Mouse (Mus musculus) heart, postnatal 25 days (tissue): ENCODE measurements around the gene Ttc27. TPM values are rescaled to one million over a fixed set of nuclear protein-coding genes. Genes with fewer than 3 reads are reported as not detected.

ENCODE experiments used
- DNase-seq: peaks from one replicate; pipeline ENCODE4 v3.0.0; 2022; ENCODE audit warnings: low spot score
- intact Hi-C: fragments of 180-260 bp; cut with DNase I; formaldehyde crosslinking; loops from one replicate; pipeline ENCODE4 v1.15.1; 2025
- total RNA-seq, 2 experiments: library from RNA; stranded (reverse); gene quantifications; 2 replicates each; pipeline ENCODE4 v1.2.3; 2021

The Ttc27 gene
- total RNA-seq, 2 experiments from 2014 or later: 13.6 to 15.7 TPM

DNA sequence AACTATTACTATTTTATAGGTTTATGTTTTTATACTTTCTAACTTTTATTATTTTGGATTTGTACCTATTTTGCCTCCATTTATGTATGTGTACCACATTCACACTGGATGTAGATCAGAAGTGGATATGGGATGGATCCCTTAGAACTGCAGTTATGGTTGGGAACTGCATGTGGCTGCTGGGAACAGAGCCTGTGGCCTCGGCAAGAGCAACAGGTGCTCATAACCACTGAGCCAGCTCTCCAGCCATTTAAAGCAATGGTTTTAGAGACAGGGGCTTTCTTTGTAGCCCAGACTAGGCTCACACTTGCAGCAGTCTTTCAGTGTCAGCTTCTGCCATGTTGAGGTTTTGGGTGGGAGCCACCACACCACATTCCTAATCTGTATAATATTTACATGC, 32.1 kb downstream of the Ttc27 start:
- intact Hi-C loops: no loop called here
- DNase-seq: no peak

- intact Hi-C loops: no loop called here
- DNase-seq: no peak
Observed at GRCm38 (mm10) chr17:74751026-74751425, 33.5 kb downstream of the Ttc27 start.

DNA sequence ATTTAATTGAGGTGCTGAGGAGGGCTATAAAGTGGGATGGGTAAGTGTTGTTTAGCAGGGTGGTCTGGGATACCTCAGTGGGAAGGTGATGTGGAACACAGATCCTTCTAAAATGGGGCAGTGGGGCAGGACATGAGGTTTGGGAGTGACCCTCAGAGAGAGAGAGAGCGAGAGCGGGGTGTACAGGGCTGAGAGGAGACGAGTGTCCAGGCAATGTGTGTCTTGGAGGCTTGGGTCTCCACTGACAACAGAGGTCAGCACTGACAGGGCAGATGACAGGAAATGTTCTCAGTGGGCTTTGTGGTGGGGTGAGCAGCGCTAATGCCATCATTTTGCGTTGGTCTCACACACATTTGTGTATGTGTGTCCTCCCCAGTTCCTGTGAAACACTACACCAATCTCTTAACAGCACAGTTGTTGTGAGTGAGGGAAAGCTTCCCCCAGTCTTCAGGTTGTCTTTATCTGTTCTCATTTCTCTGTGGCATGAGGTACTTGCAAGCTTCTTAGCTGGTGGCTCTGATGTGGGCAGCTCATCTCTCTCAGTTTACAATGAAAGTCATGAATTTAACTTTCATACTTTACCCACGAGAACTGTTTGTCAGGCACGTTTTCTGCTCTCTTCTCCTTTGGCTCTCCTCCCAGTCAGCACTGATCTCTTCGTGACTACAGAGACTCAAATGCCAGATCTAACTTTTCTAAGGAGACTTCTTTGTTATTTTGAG, 35.5 kb downstream of the Ttc27 start:
- intact Hi-C loops: no loop called here
- no peak for DNase-seq

DNA sequence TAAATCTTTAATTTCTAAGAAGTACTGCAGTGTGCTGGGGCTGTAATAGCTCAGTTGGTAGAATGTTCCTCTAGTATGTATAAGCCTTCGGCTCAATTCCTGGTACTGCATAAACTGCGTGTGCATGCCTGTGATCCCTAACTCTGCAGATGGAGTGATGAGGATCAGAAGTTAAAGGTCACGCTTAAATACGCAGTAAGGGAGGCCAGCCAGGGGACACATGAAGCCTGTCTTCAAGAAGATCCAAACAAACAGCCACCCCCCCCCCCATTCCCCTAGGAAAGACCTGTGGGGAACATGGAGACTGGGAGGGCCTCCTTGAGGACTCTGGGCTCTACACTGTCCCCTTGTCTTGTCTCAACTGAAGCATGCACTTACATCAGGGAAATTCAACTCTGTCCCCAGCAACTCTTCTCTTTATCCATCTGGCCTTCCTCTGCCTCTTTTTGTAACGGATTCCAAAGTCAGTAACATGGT, 36.1 kb downstream of the Ttc27 start:
- intact Hi-C loops: no loop called here
- DNase-seq: no peak

DNA sequence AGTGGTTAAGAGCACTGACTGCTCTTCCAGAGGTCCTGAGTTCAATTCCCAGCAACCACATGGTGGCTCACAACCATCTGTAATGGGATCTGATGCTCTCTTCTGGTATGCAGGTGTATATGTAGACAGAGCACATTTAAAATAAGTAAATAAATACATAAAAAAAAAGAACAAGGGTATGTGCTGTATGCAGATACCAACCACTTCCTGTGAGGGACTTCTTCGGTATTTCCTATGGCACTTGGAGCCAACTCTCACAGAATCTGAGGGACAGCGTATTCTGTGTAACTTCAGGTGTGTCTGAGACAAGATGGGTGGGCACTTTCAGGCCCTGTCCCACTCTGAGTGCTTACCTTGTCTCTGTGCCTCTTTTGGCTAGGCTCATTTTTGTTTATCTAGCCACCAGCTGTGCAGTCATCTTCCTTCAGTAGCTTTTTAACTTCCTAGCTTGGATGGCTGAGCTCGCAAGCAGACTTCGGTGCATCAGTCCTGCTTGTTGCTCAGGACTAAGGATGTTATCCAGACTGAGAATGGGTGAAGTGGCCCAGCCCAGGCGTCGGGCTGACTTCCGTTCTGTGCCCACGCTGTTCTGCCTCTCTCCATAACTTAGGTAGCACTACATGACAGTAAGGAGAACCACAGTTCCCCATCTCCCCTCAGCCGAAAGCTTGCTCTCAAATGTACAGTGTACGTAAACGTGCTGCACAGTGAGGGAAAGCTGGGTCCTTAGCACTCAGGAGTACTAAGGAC, 37.0 kb downstream of the Ttc27 start:
- intact Hi-C loops: no loop called here
- DNase-seq: no peak

- intact Hi-C loops: no loop called here
- DNase-seq: no peak
Observed at GRCm38 (mm10) chr17:74769390-74769811, 51.9 kb downstream of the Ttc27 start.

DNA sequence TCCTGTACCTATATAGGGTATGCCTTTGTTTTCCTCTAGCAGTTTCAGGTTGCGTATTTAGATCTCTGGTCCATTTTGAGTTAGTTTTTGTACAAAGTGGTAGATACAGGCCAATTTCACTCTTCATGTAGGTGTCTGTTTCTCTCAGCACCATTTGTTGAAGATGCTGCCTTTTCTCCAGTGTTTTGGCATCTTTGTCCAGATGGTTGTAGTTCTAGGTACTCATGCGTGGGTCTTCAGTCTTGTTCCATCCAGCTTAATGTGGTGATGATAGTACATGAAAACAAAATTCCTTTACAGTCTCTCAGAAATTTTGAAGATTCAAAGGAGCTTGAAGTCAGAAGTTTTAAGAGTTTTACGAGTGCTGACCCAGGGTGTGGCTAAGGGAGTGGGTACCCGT, 54.8 kb downstream of the Ttc27 start:
- DNase-seq: no peak
- intact Hi-C loops: no loop called here

- no peak for DNase-seq
- intact Hi-C loops: no loop called here
Observed at GRCm38 (mm10) chr17:74773556-74773955, 56.0 kb downstream of the Ttc27 start.

DNA sequence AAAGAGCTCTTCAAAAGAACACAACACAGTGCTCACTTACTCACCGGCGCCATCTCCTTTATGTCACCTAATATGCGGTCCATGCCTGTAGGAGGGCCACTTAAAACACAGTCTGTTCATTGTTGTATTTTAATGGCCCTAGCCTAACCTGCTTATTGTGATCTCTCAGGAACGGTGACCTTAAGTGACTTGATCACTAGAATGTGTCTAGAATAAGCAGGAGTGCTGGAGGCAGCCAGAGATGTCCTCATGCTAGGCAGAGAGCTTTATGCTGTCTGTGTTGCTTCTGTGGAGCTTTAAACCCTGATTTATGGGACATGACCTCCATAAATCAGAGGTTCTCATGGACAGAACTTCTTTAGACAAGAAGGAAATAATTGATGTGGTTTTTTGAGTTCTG, 62.6 kb downstream of the Ttc27 start:
- DNase-seq: no peak

GRCm38 (mm10) chr17:74780627-74781026, 63.1 kb downstream of the Ttc27 start:
- intact Hi-C loops: no loop called here
- no peak for DNase-seq

More for the DNA sequence above, 62.6 kb downstream of the Ttc27 start:
- intact Hi-C loops: no loop called here

DNA sequence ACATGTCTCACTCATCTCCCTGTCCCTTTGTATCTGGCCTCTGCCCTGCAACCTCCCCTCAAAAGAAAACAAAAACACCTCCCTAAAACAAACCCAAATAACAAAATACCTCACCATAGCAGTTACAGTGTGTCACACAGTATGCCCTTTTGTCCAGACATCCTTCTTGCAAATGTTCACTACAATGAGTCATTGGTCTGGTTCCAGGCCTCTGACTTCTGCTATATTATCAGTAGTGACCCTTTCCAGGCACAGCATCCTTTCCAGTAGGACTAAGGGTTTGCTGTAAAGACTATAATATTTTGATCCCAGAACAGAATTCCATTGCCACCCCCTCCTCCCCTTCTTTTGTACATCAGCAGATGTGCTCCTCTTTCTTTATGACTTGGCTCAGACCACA, 64.4 kb downstream of the Ttc27 start:
- intact Hi-C loops: no loop called here
- no peak for DNase-seq

DNA sequence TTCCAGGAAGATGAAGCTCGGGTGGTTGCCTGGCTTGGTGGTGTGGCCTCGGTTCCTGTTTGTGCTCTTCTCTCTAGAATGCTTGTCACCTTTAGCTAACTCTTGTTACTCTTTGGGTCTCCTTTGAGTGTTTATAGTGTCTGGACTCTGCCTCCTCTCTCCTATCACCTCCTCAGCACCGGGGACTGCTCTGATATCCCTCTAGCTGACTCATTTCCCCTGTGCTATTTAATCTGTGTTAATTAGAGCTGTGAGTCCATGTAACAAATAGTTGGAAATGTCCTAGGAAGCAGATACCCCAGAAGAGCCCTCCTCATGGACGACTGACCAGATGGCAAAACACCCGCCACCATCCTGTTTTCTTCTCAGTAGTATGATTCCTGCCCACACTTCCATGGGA, 68.1 kb downstream of the Ttc27 start:
- no peak for DNase-seq
- intact Hi-C loops: no loop called here

- intact Hi-C loops: no loop called here
Observed at GRCm38 (mm10) chr17:74786198-74786734, 68.7 kb downstream of the Ttc27 start.

GRCm38 (mm10) chr17:74796023-74796699, 78.6 kb downstream of the Ttc27 start:
- no peak for DNase-seq
- intact Hi-C loops: no loop called here

More at GRCm38 (mm10) chr17:74786198-74786734, 68.7 kb downstream of the Ttc27 start:
- DNase-seq: no peak

- intact Hi-C loops: no loop called here
- DNase-seq: no peak
Observed at GRCm38 (mm10) chr17:74799865-74800264, 82.3 kb downstream of the Ttc27 start.

DNA sequence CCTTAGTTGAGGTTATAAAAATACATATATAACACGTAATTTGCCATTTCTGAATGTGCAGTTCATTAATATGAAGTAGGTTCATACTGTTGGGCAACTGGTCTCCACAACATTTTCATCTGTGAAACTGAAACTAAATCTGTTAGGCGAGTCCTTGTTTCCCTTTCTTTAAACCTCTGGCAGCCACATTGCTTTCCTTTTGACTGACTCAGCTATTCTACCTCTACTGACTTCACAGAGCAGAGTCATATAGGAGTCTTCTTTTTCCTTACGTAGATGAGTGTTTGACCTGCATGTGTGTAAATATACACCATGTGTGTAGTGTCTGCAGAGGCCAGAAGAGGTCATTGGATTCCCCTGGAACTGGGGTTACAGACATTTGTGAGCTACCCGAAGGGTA, 85.2 kb downstream of the Ttc27 start:
- intact Hi-C loops: no loop called here
- DNase-seq: no peak

GRCm38 (mm10) chr17:74803835-74804234, 86.3 kb downstream of the Ttc27 start:
- intact Hi-C loops: no loop called here
- no peak for DNase-seq

DNA sequence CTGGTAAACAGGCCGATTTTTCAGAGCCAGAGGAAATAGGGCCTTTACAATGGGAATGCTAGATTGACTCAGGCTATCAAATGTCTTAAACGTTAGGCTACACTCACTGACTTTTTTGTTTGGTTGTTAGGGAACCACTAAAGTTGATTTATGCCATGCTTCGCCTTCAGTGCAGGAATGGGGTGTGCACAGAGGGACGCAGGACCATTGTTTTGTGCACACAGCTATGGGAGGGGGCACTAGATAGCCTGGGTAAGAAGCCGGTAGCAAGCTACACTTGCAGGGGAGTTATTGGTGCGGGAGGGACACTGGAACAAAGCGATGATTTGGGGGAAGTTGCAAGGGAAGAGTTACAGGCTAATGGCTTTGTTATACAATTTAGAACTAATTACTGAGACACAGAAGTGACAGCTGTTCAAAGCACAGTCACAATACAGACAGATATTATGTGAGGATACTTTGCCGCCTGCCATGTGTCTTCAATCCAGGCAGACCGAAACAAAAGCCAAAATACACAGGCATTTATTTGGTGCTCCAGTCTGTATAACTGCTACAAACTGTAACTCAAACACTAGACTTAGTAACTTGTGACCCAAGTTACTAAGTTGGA, 86.9 kb downstream of the Ttc27 start:
- intact Hi-C loops: no loop called here
- DNase-seq: no peak

DNA sequence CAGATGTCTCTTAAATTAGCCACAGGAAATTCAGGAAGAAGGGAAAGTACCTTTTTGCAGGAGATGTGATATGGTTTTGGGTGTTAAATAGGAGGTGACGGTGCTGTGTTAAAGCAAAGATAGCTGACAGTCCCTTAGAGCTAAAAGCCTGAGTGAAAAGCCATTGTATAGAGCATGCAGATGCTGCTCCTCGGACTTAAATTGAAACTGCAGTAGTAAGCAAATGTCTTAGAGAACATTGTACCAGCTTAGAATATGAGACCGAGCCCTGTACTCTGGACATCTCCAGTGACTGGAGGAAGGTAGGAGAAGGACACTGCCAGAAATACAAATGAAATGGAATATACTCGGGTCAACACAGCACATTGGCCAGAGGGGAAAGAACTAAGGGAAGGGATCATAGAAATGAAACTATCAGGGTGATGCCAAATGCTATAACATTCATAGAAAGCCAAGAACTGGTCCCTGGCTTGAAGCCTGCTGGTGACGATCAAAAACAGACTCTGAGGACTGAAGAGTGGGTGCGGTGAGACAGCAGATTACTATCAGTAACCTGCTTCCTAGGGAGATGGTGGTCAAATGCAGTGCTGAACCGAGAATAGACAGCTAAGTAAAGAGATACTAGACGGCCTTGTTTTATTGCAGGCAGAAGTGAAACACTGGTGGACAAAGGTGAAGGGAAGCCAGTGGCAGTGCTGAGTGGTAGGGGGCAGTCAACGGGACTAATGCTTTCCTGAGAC, 90.1 kb downstream of the Ttc27 start:
- no peak for DNase-seq
- intact Hi-C loops: loop anchor here (5.0 kb wide), 1 partner anchor 730 kb away; no protein-coding TSS in a partner anchor
